Mouse (Mus musculus): ENCODE measurements around the gene Copb1.

GRCm38 (mm10) chr7:114275372-114276004, 21.0 kb upstream of the Copb1 start:
- no peak for TF ChIP-seq POLR2A (IDR thresholded peaks at IDR 0.05; ENCODE audit: insufficient read depth, low read length)
- no peak for TF ChIP-seq CTCF (IDR thresholded peaks at IDR 0.05; ENCODE audit: low read depth, low read length)

Measured in ES-Bruce4 (cell line).